Mouse (Mus musculus) 3134 (cell line): Measurements from ENCODE around the gene Ppp1r14a.

Experiments used
- DNase-seq: peaks from one replicate; pipeline ENCODE4 v3.0.0-alpha.2; 2011; ENCODE audit warnings: low spot score; ENCODE audit not compliant: insufficient read length; ENCODE audit errors: extremely low read depth

The Ppp1r14a gene

DNA sequence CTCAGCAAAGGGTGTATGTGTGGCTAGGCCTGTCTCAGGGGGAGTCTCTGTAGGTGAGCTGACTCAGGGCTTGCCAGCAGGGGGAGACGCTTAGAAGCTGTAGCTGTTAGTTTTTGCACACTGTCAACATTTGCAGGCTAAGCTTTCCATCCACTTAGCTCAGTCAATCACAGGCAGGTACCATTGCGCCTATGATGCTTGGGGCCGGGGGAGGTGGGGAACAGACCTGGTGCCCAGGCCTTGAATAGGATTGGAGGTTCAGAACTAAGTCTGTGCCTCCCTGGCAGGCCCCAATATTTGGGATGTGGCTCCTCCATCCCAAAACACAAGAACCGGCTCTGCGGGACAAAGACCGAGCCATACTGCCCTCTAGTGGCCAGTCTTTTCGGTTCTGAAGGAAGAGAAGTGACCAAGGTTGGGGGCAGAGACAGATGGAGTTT lies 12.0 kb downstream of the Ppp1r14a start:
- DNase-seq = peak; percentile 50

DNA sequence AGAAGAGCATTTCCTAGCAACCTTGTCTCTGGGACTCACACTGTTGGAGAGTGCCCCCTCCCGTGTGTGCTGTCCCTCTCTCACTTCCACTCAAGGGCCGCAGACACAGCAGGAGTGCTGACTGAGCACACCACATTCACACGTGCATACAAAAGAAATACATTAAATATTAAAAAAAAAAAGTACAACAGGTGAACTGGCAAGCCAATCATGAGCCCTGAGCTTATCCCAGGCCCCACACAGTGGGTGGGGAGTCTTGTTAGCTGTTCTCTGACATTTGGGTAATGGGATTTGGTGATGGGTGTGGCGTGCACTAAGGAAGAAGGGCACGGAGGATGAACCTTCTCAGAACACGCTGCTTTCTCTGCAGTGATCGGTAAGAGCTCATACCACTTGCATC lies 13.5 kb downstream of the Ppp1r14a start:
- no peak for DNase-seq

DNA sequence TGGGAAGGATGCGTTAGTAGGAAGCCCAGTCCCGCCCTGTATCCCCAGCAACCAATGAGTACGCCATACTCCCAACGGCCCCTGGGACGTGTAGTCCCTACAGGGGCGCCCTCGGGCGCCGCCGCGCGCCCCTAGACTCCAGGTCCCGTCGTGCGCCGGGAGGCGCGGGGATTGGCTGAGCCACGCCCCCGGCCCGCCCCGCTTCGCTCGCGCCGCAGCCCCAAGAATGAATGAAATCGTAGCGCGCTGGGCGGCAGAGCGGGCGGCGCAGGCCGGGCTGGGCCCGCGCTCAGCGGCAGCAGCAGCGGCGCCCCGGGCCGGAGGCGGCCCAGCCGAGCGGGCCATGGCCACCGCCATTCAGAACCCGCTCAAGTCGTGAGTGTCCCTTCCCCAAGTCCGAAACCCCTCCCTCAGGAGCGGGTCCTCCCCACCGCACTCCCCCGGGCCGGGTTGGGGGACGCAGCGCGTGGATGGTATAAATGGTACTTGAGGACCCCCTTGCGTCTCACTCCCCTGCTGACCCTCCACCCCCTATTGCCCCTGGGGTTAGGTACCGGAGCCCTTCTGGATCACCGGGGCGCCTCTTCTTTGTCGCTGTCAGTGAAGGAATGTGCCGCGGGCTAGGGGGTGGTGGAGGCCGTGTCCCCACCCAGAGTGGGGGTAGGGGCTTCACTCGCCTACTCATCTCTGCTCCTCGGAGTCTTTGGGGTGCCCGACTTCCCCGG lies 14.8 kb downstream of the Ppp1r14a start, which contains the start of gene Dpf1:
Gene Dpf1 (plus strand): TSS at position 214 of the 725 bp plus-strand sequence.
- no peak for DNase-seq

DNA sequence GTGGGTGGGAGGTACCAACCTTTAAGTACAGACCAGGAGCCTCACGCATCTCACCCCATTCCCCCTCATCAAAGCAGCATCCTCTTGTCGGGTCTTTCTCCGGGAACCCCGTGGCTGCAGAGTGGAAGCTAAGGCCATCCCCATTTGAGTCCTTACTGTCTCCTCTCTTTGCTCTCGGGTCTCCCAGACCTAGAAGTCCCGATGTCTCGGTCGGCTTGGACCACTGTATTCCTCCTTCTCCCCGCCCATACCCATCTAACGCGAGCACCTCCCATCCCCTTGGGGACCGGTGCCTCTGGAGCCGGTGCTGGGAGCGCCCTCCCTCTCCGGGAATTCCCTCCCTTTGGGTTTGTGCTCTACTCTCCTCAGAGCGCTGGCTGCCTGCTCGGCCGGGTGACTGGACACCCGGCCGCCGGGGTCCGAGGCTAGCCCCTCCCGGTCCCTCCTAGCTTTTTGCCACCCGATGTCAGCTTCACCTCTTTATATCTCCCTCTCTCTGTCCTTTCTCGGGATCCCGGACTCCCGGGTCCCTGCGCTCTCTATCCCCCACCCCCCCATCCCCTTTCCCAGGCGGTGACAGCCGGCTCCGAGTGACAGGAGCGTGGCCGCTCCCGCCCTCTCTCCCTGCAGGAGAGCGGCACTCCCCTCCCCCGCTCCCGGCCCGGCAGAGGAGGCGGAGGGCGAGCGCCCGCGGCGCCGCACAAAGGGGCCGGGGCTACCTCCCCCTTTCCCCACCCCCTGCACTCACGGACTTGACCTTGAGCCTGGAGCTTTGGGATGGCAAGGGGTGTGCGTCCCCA lies 15.6 kb downstream of the Ppp1r14a start:
- DNase-seq = no peak

DNA sequence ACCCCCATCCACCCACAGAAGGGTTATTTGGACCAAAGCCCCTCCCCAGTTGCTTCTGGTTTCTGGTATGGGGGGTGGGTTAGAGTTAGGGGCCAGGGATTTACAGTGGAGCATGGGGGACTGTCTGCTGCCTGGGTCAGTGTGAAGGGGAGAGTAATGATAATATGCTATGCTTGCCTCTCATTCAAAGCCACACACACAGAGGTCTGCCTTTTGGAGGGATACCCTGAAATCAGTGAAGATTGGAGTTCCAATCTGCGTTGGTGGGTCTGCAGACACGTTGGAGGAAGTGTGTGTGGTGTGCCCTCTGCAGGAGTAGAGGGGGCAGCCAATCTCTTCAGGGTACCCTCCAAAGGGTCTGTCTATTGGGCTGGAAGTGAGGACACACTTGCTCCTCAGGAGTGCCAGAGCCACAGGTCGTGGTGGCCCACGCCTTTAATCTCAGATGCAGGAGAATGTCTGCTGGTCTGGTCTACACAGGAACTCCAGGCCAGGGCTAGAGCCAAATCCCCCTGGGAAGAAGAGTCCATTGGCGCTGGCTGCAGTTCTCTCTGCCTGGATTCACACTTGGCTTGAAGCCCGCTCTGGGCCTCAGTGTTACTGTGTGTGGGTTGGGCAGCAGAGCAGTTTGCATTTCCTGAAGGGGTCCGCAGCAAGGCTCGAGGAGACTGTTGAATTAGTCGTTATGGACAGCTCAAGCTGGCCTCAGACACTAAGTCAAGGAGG lies 16.3 kb downstream of the Ppp1r14a start:
- no peak for DNase-seq

DNA sequence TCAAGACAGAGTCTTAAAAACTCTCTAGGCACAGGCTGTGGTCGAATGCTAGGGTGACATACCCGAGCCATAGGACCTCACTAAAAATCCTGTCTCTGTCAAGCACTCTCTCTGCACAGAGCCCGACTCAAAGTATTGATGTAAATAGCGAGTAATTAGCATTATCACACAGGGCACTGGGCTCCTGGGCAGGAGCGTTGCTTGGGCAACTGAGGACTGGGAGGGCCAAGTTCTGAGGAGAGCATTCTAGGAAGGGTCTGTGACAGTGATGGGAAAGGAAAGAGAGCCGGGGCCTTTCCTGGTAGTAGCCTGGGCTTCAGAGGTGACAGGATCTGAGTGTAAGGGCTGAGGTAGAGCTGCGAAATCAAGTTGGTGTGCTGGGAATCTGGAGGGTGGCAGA lies 17.0 kb downstream of the Ppp1r14a start:
- DNase-seq = no peak

DNA sequence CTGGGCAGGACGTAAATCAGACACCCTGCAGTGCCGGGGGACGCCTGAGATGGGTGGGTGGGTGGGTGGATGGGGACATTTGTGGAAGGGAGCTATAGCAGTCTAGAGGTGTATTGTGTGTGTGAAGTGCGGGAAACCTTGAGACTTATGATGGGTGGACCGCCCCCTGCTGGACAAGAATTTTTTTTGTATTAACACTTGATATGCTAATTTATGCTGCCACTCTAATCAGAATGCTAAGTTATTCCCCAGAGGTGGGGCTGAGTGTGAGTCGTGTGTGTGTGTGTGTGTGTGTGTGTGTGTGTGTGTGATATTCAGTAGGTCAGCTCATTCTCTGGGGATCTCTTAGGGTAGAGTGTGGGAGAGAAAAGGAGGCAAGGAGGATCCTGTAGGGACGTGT lies 17.5 kb downstream of the Ppp1r14a start:
- no peak for DNase-seq

DNA sequence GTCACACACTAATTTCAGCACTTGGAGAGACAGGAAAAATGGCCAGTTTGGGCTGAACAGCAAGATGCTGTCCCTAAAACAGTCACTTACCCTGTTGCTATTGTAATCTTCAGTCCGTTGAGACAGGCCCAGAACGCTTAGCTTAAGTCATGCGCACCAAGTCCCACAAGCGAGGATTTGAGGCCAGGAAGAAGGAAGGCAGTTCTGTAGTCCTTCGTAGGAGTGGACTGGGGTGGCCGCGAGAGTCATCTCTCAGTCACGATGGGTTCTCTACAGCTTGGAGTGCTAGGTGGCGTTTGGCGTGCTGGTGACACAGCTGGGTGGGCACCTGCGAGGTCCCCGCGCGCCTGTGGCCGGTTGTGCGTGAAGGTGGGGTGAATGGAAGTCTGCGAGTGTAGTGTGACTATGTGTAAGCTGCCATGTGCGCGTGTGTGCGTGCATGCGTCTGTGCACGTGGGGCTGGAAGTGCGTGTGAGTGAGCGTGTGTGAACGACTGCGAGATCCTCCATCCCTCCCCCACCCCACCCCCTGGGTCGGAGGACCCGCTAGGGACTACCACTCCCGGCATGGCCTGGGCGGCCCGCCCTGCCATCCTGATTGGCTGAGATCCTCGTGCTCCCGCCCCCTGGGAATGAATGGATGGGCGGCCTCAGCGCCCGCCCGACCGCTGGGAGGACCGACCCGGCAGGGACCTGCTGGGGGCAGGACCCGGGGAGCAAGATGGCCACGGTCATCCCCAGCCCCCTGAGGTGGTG lies 18.4 kb downstream of the Ppp1r14a start:
- DNase-seq = peak; percentile 89

DNA sequence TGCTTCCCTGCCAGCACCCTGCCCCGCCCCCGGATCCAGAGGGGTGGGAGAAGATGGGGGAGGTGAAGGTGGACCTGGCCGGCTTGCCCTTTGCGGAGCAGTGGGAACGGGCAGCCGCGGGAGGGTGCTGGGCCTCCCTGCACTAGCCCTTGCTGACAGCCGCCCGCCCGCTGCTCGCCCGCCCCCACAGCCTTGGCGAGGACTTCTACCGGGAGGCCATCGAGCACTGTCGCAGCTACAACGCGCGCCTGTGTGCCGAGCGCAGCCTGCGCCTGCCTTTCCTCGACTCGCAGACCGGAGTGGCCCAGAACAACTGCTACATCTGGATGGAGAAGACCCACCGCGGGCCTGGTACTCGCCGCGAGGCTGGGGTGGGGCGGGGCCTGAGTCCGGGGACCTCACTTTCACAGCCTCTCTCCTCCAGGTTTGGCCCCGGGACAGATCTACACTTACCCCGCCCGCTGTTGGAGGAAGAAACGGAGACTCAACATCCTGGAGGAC lies 20.2 kb downstream of the Ppp1r14a start:
- no peak for DNase-seq

DNA sequence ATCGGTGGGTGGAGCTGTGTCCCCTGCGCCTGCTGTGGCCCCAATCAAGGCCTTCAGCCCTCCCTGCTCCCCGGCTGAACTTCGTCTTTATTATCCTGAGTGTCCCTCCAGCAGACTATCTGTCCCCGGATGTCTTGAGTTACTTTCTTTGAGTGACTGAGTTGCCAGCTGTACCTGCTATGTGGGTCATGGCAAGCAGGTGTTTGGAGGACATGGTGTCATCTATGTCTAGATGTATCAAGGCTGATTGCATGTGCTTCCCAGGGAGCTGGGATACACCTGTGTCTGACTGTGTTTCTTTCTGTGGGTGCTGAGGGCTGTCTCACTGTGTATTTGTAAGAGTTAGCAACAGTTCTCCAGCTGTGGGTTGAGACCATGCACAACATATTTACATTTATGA lies 20.6 kb downstream of the Ppp1r14a start:
- DNase-seq = no peak

DNA sequence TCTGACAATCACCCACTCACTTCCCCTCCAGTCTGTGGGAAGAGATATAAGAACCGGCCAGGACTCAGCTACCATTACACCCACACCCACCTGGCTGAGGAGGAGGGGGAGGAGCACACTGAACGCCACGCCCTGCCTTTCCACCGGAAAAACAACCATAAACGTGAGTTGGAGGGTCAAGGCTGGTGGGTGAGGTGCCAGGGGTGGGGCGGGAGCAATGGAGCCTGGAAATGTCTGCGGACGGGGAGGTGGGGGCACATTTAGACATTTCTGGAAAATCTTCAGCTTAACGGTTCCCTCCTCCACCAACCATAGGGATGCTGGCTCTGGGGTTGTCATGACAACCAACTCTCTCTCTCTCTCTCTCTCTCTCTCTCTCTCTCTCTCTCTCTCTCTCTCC lies 23.9 kb downstream of the Ppp1r14a start:
- no peak for DNase-seq

DNA sequence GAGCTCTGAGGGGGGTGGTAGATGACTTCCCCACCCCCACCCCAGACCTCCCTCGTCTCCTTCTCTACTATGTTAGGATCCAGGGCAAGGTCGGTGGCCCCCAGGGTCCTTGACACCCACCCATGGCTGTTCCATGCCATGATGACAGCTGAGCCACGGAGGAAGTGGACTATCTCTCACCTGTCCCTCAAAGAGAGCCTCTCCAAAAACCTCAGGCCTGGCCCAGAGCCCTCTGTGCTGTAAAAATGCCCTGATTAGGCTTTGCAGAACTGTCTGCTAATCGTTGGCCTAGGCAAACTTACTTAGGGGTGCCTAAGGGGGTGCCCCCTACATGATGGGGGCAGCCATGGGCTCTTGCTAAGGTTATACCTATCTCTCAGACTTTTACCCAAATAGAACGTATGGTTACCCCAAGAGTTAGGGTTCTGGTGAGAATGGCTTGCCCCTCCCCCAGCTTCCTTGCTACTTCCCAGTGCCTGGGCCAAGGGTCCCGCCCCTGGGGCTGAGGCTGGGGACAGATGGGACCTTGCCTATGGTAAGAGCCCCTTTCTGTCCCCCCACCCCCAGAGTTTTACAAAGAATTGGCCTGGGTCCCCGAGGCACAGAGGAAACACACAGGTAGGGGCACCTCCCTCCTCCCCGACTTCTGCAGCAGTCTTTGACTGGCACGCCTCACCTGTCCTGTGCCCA lies 24.6 kb downstream of the Ppp1r14a start:
- no peak for DNase-seq

DNA sequence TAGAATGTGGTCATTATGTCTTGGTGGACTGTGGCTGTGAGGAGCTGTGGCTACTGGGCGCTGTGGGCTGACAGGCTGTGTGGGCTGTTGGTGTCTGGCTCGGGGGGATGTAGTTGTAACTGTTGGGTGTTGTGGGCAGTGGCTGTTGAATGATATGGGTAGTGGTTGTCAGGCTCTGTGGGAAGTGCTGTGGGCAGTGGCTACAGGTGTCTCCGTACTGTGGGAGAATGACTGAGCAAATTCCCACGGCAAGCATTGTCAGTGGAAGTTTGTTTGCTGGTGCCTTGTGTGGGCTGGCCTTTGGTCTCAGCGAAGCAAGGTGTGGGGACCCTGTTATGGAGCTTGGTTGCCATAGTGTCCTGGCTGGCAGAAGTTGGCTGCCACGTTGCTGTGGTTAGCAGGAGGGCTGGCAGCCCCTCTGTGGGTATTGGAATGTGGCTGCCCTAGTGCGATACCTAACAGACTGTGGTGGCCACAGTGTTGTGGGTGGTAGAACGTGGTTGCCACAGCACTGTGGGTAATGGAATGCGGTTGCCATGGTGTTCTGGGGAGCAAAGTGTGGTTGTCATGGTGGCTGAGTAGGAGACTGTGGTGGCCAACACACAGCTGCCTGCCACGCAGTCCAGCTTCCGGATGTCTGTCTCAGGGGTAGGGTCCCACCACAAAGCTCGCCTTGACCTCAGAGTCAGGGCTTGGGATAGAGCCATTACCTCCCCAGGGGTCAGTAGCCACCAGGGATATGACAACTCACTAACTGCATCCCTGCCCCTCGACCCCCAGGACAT lies 25.9 kb downstream of the Ppp1r14a start:
- no peak for DNase-seq

DNA sequence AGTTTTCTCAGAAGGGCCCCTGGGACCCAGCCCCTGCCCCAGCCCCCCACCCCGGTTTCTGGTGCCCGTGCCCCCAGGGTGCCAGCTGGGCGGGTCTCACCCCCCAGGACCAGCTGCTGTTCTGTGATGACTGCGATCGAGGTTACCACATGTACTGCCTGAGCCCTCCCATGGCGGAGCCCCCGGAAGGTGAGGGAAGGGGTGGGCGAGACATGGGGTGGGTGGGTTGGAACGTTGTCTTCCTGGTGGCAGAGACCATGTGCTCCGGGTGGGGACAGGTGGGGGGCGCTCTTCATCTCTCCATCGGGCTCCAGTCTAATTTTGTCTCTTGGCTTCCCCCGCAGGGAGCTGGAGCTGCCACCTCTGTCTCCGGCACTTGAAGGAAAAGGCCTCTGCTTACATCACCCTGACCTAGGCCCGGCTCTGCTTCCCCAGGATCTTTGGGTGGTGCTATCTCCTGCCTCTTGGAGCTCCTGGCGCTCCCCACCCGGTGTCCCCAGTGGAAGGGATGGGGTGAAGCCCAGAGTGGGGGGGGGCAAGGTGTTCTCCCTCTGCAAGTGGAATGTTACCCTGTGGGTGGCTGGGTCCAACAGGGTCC lies 27.1 kb downstream of the Ppp1r14a start:
- no peak for DNase-seq

DNA sequence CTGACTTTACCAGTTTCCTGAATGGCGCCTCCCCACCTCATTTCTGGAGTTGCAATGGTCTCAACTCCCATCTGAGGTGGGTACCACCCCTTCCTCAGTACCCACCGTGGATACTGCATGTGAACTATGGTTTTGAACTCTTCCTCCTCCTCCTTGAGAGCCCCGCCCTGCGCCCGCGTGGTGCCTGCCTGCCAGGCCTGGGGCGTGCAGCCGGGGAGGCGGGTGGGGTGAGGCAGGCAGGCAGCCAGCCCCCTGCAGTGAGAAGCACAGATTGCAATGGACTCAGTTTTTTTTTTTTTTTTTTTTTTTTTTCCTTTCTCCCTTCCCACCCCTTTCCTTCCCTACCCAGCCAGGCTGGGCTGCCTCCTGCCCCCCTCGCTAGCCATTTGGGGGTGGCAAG lies 27.9 kb downstream of the Ppp1r14a start:
- DNase-seq = no peak

DNA sequence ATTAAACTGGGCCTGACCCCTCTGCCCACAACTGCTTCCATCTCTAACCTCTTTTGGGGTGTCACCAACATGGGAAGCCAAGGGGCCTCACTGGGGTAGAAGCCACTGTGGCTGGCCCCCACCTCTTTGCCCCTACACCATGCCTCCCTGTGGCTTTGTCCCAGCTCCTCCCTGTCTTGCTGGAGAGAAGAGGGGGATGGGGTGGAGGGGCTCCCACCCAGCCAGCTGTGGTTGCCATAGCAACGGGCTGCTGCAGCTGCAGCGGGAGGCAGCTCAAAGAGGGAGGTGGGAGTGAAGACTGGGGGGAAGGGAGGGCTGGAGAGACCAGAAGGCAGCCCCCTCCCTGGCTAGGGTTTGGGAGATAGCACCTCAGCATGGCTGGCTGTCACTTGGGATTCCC lies 28.4 kb downstream of the Ppp1r14a start:
- DNase-seq = no peak

DNA sequence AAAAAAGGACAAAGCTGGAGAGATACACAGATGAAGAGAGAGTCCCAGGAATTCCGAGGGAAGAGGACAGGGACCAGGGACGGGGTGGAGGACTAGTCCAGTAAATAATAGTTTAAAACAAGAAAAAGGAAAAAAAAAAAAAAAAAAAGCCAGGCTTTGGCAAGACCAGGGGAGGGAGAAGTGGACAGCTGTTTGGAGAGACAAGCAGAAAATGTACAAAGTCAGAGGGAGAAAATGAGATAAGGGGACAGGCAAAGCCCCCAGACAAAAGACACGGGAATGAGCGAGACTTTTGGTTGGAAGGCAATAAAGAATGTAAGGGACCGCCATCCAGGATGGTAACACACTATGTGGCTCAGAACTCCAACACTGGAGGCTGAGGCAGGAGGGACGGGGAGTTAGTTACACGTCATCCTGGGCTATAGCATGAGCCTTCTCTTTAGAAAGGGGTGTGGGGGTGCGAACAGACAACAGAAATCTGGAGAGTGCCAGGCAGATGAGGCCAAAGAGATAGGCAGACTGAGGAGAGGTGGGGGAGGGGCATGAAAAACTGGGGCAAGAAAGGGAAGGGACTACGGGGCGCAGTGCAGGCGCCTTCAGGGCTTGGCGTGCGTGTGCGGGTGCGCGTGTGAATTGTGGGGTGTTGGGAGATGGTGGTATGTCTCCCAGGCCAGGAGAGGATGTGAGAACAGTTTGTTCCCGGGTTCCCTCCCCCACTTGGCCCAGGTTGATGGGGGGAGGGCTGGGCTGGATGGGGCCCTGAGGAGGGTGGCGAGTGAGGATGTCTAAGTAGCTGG lies 29.2 kb downstream of the Ppp1r14a start:
- DNase-seq = no peak
